Mouse (Mus musculus) urinary bladder, adult 2 months (tissue): ENCODE results near the gene Apoc3. TPM values are rescaled to one million over a fixed set of nuclear protein-coding genes. Genes with fewer than 3 reads are reported as not detected.
A peak's percentile ranks its signal among the peaks of the same experiment; 100 is the strongest.

ENCODE experiments used
- DNase-seq: peaks from one replicate; pipeline ENCODE4 v3.0.0; 2022; ENCODE audit warnings: low spot score
- polyA plus RNA-seq: library from polyadenylated mRNA; depleted of rRNA; stranded (reverse); fragments of >200 nt; gene quantifications from 2 replicates; pipeline ENCODE4 v1.2.3, GENCODE M21; 2012

Gene Apoc3
- polyA plus RNA-seq, 1 experiment, result 0.34 TPM

DNA sequence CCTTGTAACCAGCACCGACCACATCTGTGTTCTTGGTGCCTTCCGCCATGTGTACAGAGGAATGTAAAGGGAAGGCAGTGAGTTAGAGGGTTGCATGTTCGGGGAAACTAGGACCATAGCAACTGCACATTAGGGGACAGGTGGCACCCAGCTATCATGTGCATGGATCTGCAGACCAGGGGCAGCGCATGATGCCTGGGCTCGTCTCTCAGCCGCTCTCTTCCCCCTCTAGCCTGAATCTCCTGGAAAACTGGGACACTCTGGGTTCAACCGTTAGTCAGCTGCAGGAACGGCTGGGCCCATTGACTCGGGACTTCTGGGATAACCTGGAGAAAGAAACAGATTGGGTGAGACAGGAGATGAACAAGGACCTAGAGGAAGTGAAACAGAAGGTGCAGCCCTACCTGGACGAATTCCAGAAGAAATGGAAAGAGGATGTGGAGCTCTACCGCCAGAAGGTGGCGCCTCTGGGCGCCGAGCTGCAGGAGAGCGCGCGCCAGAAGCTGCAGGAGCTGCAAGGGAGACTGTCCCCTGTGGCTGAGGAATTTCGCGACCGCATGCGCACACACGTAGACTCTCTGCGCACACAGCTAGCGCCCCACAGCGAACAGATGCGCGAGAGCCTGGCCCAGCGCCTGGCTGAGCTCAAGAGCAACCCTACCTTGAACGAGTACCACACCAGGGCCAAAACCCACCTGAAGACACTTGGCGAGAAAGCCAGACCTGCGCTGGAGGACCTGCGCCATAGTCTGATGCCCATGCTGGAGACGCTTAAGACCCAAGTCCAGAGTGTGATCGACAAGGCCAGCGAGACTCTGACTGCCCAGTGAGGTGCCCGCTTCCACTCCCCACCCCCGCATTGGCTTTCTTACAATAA is 5.6 kb downstream of the Apoc3 start:
- DNase-seq, result peak; percentile 67

DNA sequence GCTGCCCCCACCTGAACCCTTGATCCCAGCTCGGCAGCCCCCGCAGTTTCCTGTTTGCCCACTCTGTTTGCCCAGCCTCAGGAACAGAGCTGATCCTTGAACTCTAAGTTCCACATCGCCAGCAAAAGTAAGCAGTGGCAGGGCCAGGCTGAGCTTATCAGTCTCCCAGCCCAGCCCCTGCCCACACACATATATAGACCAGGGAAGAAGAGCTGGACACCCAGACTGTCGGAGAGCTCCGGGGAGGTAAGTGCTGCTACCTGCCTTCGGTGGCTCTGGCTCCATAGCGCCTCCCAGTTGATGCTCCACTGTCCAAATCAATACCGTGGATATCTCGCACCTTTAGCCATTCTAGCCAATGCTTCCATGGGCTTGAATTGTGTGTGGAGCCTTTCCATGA is 6.9 kb downstream of the Apoc3 start, which contains the start of gene Apoa1:
TSS of gene Apoa1 (plus strand) at position 90 of the 400 bp plus-strand sequence.
- no peak for DNase-seq

DNA sequence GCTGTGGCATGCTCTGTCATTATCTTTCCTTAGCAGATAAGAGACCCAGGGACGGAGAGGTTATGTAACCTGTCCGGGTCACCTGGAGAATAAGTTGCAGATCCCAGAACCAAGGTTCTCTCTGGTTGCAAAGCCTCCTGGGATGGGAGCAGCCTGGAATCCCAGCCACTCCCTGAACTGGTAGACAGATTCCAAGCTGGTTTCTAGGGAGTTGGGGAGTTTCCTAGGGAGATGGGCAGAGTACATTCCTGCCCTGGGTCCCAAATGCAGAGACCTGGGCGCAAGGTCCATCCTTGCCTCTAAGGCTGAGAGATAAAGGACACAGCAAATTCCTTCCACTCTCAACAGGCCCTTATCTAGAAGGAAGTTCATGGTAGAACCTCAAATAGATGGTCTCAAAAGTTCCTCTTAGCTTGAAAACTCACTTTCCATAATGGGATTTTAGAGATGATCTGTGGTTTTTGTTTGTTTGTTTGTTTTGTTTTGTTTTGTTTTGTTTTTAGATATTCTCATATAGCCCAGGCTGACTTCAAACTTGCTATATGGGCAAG is 8.3 kb downstream of the Apoc3 start:
- DNase-seq, result no peak

DNA sequence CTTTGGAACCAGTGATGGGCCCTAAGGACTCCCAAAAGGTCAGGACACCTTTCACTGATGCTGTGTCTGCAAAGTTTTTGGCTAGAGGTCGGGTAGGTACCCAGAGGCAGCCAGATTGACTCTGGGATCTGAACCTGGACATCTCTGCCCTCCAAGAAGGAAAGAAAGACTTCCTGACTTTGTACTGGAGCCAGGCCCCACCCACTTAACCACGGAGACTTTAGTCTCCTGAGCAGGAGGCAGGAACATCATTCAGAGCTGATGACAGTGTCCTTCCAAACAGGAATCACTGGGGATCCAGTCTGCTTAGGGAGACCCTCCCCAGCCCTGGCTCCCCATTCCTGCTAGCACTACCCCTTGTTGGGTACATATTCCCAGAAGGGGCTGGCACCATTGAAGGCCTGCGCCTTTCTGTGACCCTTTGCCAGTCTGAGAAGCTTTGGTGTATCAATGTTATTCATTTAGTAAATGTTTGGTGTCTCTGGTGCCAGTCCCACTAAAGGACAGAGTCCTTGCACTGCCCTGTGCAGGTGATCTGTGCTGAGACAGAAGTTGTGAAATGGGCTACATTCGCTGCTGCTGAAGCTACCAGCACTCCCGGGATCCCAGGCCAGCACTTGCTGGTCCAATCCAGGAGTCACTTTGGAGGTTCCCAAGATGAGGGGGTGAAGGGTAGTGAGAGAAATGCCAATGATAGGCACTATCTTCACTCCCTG is 10.3 kb downstream of the Apoc3 start:
- DNase-seq, result no peak

DNA sequence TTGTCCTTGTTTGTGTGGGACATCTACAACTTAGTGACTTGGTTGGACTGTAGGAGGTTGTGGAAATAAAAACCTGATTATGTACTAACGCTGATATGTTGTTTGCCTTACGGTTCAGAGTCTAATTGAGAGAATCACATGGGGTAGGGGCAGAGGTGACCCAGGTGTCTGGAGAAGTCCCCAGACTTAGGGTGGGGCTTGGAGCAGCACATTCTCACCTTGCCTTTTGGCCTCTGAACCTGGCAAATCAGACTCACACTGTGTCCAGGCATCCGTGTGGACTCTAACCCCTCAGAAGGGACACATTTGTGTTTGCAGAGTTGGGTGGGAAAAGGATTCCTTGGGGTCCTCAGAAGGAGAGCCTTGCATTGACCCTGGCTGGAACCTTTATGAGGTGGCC is 11.3 kb downstream of the Apoc3 start:
- DNase-seq, result no peak

DNA sequence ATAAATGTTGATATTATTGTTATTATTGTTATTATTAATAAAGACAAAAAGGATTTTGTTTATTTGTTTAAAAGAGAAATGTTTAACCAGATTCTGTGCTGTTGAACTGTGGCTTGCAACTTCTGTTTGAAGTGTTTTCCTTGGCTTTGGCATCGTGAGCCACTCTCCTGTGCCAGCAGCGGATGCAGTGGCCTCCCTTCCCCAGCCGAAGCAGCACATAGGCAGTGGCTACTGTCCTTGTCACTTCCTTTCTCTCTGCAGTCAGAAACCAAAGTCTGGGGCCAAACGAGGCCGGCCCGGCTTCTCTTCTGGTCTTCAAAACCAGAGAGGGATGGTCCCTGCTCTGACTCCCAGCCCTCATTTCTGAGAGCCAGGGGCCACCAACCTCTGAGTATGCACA is 12.3 kb downstream of the Apoc3 start:
- DNase-seq, result no peak

DNA sequence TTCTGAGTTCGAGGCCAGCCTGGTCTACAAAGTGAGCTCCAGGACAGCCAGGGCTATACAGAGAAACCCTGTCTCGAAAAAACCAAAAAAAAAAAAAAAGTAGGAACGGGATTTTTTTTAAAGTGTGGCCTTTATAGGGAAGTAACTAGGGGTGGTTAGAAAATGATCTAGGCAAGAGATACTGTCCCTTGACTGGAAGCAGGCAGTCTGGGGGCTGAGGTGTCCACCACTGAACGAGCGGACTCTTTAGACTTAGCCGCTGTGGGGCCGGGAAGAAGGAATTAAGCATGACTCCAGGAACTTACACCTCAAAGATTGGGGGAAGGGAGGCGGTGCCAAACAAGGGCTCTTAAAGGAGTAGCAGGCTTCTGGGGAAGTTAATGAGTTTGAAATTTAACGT is 17.3 kb downstream of the Apoc3 start:
- no peak for DNase-seq

DNA sequence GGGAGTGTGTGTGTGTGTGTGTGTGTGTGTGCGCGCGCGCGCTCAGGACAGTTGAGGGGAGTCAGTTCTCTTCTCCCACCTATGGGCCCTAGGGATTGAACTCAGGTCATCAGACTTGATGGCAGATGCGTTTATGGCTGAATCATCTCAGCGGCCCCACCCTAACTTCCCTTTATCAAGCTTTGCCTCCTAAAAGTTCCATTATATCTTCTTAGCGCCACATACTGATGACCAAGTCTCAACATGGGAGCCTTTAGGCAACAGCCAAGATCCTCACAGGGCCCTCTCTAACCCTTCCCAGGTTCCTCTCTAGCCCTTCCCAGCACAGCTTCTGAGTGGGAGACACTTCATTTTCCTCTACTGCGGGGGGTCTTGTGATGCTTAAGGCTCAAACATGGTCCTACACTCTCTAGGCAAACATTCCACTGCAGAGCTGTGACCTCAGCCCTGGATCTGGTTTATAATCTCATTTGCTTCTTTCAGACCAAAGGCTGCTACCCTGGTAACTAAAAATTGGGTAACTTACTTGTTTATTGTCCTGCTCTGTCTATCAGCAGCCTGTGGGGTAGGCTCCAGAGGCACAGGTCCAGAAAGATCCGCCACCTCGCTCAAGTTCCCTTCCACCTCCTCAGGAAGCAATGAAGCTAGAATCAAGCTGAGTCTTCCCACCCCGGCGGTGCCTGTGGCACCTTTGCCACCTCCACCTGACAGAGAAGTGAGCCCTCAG is 18.5 kb downstream of the Apoc3 start:
- DNase-seq, result no peak

DNA sequence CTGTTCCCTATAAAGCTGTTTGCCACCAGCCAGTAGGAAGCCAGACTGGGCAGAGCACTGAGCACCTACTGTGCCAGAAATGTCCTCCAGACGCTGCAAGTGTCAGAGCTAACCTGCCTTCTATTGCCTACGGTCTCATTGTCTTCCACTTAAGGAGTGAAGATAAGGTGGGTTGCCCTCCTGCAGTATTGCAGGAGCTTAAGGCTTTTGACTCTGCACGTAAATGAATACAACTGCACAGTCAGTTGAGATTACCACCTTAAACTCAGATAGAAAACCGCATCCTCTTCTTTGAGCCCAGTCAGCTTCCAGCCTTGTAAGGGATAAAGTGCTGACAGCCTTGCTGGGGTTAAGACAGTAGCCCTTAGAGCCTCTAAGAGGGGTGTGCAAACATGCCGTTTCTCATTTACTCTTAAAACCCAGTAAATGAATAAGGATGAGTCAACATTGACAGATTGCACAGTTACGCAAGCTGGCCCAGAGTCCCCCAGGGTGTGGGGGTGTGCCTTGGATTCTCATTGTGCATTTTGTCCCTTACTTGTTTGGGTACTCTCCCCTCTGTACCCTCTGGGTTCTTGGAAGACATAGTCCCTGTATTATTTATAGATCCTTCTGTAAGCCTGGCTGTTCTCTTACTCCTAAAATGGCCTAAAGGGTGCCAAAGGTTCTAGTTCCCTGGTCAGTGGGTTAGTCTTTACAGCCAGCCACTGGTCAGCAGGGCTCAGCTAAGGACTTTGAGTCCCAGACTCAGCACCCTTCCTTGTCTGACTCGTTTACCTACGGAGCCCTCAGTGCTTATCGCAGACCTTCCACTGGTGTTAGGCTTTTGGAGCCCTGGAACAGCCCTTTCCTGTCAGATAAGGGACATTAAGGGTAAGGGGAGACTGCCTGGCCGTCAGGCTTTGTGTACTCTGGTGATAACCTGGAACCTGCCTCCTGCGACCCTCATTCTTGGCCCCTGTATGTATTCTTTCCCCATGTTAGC is 19.8 kb downstream of the Apoc3 start:
- no peak for DNase-seq

DNA sequence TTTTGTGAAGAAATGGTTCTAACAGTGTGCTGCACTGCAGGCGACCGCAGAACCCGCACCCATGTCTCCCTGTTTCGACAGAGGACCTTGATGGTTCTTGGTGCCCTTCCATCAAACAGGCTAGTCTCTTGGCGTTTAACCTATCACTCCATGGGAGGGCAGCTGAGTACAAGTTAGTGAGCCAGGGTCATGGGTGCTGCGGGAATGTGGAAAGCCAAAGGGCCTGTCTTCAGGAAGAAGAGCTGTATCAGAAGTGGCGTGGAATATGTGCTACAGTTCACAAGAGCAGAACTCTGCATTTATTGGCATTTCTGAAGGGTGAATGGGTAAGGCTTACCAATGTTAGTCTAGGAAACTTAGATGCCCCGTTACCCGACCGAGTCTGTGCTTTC is 20.5 kb downstream of the Apoc3 start:
- no peak for DNase-seq

DNA sequence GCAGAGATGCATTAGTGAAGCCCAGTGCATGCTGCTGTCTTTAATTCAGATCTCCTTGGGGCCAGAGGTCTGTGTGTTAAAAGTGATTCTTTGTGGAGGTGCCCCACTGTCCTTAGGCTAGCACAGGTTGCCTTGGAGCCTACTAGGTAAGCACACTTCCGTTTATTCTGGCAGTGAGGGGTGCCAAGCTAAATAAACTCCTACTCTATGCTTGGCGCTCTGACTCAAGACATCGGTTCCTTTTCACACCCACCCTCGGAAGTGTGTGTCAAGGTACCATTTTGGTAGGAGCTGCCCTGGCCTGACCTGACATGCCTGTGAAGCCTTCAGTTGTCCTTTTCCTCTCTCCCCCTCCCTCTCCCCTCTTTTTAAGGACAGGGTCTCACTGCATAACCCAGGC is 21.2 kb downstream of the Apoc3 start:
- no peak for DNase-seq

DNA sequence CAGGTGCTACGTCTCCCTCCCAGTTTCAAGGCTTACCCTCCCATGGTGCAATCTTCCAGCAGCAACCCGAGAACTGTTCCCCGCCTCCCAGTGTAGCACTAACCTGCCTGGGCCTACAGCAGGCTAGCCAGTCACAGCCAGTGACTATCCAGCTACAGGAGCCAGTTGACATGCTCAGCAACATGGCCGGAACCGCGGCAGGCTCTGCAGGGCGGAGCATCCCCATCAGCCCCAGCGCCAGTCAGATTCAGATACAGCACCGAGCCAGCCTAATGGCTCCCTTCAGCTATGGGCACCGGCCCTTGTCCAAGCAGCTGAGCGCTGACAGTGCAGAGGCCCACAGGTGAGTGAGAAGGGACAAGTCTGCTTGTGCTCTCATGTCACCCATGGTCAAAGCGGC is 25.0 kb downstream of the Apoc3 start:
- no peak for DNase-seq

DNA sequence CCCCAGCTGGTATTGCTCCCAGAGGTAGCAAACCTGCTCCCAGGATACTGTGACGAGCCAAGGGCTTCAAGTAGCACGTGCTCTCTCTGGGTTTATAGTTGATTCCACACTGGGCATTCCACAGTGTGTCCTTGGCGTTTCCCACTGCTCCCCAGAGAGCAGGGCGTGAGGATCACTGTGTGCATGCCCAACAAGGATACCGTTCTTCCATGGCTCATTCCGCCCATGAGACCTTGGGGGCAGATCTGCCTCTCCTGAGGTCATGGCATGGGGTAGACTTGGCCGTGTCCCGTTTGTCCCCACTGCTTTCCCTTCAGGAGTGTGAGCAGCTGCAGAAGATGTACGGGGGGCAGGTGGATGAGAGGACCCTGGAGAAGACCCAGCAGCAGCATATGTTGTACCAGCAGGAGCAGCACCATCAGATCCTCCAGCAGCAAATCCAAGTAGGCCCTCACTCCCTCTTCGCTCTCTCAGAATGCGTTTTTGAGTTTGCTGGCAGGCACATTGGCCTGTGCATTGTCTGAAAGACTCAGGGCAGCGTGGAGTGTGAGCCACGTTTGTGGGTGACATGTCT is 26.9 kb downstream of the Apoc3 start:
- no peak for DNase-seq

DNA sequence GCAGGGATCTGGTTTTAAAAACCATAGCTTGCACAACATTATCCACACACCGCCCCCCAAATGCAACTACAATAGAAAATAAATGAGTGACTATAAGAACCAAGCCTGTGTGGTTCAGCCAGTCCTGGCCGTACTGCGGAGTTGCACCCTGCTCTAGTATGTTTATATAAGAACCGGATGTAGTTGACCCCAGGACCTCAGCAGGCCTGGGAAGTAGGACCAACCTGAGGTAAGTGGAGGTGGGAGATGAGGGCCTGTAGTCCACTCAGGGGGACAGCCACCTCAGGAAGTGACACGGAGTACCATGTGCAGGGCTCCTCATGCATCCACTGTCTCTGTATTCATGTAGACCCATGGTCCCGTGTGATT is 28.0 kb downstream of the Apoc3 start:
- no peak for DNase-seq

DNA sequence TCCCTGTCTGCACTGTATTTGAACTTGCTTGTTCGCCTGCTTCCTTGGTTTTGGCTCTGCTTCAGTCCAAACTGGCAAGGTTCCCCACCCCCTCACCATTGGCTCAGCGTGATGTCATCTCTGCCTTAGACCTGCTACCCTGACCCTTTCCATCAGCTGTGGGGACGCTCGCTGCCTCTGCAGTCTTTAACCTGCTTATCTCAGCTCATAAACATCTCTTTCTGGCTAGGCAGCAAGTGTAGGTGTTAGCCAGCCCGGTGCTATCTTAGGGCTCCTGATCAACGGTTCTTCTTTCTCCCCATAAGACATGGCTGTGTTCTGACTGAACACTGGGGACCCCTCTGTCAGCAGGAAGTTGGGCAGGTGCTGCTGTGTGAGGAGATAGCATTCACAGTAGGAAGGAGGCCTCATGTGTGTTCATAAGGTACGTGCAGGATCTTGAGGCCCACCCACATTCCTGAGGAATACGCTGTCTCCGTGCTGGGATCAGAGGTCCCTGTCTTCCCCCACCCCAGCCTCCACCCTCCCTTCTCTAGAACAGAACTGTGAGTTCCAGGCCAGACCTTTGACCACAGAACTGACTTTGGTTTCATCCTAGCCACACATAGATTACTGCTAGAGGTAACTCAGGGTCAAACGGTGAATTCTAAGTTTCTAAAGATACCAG is 28.5 kb downstream of the Apoc3 start:
- no peak for DNase-seq

DNA sequence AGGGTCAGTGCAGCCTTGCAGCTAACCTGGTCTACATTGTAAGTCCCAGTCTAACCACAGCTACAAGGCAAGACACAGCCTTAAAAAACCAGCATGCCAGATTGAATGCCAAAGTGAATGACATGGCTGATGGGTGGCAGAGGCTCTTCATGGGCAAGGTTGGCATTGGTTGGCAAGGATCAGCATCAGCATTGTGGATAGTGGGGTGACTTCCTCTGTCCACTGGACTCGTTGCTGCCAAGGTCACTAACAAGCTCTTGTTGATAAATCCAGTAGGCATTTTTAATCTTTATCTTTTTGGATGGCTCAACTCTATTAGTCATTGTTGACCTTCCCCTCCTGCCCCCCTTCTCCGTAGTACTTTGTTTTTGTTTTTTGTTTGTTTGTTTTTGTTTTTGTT is 35.8 kb downstream of the Apoc3 start:
- DNase-seq, result no peak

DNA sequence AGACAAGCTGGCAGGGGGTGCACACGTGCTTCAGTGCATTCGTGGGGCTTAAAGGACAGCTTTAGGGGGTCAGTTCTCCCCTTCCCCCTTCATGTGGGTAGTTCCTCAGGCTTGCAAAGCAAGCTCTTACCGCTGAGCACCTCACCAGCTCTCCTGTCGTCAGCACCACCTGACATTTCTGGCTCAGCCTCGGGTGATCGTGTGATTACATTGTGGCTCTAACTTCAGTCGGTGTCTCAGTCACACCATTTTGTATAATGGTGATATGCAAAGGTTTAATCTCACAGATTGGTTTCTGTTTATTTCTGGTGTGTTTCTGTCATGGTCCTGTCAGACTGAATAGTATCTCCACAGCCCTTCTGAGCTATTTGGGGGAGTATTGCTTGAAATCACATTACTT is 36.5 kb downstream of the Apoc3 start:
- no peak for DNase-seq

DNA sequence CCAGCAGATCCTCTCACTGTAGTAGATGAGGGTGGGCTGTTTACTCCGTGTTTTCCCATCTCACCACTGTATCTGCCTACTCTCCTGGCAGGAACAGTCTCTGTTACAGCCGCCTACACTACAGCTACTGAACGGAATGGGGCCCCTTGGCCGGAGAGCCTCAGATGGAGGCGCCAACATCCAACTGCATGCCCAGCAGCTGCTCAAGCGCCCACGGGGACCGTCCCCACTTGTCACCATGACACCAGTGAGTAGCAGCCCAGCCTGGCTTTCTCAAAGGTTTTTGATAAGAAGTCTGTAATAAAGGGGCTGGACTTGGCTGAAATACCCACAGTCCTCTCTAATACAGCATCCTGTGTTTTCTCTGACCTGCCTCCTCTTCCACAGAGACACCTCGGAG is 37.0 kb downstream of the Apoc3 start:
- DNase-seq, result no peak

DNA sequence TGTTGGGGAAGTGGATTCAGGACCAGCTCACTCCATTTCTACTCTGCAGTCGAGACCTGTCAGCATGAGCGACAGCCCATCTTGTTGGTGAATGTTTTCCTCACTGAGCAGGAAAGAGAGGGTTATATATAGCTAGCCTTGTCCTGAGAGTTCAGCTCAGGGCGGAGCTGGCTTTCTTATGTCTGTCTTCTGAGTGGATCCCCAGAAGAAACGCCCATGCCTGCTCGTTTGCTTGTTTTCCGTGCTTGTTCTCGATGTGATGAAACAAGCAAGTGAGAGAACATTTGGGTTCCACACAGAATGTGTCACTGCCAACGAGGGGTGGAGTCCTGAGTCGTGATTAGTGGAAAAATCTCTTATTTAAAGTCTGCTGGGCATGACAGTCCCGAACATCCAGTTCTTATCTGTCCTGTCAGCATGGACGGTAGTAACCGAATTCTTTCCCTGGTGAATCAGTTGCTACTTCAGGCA is 38.7 kb downstream of the Apoc3 start:
- no peak for DNase-seq

DNA sequence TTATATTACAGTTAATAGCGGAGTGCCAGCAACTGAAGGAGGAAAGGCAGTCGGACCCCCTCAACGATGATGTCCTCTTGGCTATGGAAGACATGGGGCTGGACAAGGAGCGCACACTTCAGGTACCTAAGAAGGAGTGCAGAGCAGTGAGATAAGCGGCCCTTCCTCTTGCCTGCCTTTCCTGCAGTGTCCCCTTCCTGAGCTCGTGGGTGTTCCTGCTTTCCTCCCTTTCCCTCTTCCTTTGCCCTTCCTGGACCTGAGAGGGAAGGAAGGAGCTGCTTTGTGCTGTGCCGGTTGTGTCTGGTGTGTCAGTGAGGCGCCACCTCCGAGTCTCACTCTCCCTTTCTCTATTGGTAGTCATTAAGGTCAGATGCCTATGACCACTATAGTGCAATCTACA is 40.6 kb downstream of the Apoc3 start:
- DNase-seq, result no peak
